Mouse (Mus musculus) hindbrain, embryonic 16.5 days (tissue): ENCODE data around the gene Tbrg1. TPM values are rescaled to one million over a fixed set of nuclear protein-coding genes. Genes with fewer than 3 reads are reported as not detected.

Experiments used
- ATAC-seq: fragments of 200-750 bp; cut with Nextera tagmentation; 2 replicates; pipeline ENCODE4 v1.8.0; 2017; ENCODE audit warnings: moderate TSS enrichment, moderate library complexity
- H3K27ac ChIP-seq: fragments of 300-500 bp; sonication (generic); 2 replicates; pipeline ENCODE4 v1.5.1; 2014; ENCODE audit warnings: low read depth, mild to moderate bottlenecking, control low read depth, low read length, moderate library complexity
- H3K27me3 ChIP-seq: fragments of 300-500 bp; sonication (generic); replicated peaks from 2 replicates; pipeline ENCODE4 v1.6.1; 2014; ENCODE audit warnings: low read length; ENCODE audit not compliant: control insufficient read depth, insufficient read depth
- H3K36me3 ChIP-seq: fragments of 300-500 bp; sonication (generic); 2 replicates; pipeline ENCODE4 v1.6.1; 2014; ENCODE audit warnings: mild to moderate bottlenecking, low read length, moderate library complexity, mixed read lengths; ENCODE audit not compliant: control insufficient read depth, insufficient read depth
- H3K4me1 ChIP-seq: fragments of 300-500 bp; sonication (generic); 2 replicates; pipeline ENCODE4 v1.6.1; 2014; ENCODE audit warnings: low read depth, low read length; ENCODE audit not compliant: control insufficient read depth, insufficient read depth
- H3K4me2 ChIP-seq: fragments of 300-500 bp; sonication (generic); 2 replicates; pipeline ENCODE4 v1.6.1; 2014; ENCODE audit warnings: mild to moderate bottlenecking, low read length, control low read depth, moderate library complexity
- H3K4me3 ChIP-seq: fragments of 300-500 bp; sonication (generic); 2 replicates; pipeline ENCODE4 v1.5.1; 2014; ENCODE audit warnings: mild to moderate bottlenecking, low read length, control low read depth, moderate library complexity
- H3K9ac ChIP-seq: fragments of 300-500 bp; sonication (generic); 2 replicates; pipeline ENCODE4 v1.6.1; 2014; ENCODE audit warnings: low read depth, mild to moderate bottlenecking, control low read depth, low read length, moderate library complexity
- H3K9me3 ChIP-seq: fragments of 300-500 bp; sonication (generic); 2 replicates; pipeline ENCODE4 v1.6.1; 2014; ENCODE audit warnings: mild to moderate bottlenecking, low read length, moderate library complexity; ENCODE audit not compliant: control insufficient read depth
- WGBS: fragments of 180-500 bp; shearing (Covaris S2); extraction: QIAGEN DNeasy Blood & Tissue Kit; methylation state at CpG from one replicate; pipeline ENCODE4 v1.1.7; 2014; 5-methylcytosine and 5-hydroxymethylcytosine counted together
- polyA plus RNA-seq: library from polyadenylated mRNA; unstranded; fragments of >200 nt; fragmentation: Nextera tagmentation; extraction: Ambion mirVana; gene quantifications from 2 replicates; pipeline ENCODE4 v1.2.1, GENCODE M21; 2015

Gene Tbrg1
- polyA plus RNA-seq, 1 experiment from 2014 or later, result 87.1 TPM

DNA sequence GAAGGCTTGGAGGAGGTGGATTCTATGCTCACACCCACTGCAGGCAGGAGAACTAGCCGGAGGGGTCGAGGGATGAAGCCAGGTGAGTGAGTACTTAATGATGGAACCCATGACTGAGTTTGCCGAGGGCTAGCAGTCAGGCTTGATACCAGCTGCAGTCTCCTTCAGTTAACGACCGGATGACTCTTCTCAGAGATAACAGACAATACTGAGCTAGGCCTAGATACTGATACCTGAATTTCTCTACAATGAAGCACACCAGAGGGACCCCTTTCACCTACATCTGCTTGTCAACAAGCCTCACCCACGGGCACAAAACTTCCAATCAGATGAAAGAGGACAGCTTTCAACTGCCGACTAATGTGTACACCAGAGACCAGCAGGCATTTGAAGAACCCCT lies 8.9 kb upstream of the Tbrg1 start:
- Histone ChIP-seq H3K9ac (no peak overlapping the region), H3K27me3 (no peaks in the 10 kb centered on the region), H3K4me2 (no peak overlapping the region), H3K9me3 (no peaks in the 10 kb centered on the region), H3K27ac (no peak overlapping the region), H3K36me3 (no peaks in the 10 kb centered on the region), H3K4me1 (no peaks in the 10 kb centered on the region), H3K4me3 (no peak overlapping the region)
- WGBS, result 83% methylated on average over 7 of the region's 7 CpGs
- no peak for ATAC-seq

DNA sequence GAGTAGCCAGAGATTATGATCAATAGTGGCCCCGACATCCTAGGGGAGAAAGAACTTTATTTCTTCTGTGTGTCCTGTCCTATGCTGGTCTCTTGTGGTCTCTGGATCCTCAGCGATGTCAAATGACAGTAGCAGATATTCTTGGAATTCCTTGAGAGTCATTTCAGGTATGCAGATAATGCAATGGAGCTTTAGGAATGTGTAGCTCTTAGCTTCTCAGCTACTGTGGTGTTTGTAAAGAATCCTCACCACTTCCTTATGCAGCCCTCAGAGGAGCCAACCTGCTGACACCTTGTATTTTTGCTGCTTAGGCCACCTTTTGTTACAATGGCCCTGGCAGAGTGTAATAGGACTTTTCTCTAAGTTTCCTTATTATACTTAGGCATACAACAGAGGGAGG lies 7.5 kb upstream of the Tbrg1 start:
- H3K4me2 ChIP-seq, result no peak overlapping the region
- 79% methylated on average over 2 of the region's 2 CpGs for WGBS
- no peaks in the 10 kb centered on the region for H3K4me1 ChIP-seq
- H3K9me3 ChIP-seq, result no peaks in the 10 kb centered on the region
- ATAC-seq, result no peak
- H3K27ac ChIP-seq, result no peak overlapping the region
- H3K9ac ChIP-seq, result no peak overlapping the region
- H3K27me3 ChIP-seq, result no peaks in the 10 kb centered on the region
- no peak overlapping the region for H3K4me3 ChIP-seq
- no peaks in the 10 kb centered on the region for H3K36me3 ChIP-seq

DNA sequence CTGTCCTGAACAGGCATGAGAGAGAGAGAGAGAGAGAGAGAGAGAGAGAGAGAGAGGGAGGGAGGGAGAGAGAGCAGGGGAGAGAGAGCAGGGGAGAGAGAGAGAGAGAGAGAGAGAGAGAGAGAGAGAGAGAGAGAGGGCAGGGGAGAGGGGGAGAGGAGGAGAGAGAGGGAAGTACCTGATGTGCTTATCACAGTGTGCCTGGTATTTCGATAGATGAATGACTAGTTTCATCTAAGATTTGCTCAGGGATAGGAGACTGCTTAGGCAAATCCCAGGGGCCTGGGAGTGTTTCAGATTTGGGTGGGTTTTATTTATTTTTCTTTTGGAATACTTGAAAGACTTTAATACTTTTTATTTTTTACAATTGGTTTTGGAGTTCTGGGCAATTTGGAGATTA lies 6.1 kb upstream of the Tbrg1 start:
- Histone ChIP-seq H3K27me3 (no peaks in the 10 kb centered on the region), H3K27ac (no peak overlapping the region), H3K36me3 (no peaks in the 10 kb centered on the region), H3K4me3 (no peak overlapping the region), H3K4me1 (no peaks in the 10 kb centered on the region), H3K9ac (no peak overlapping the region), H3K4me2 (no peak overlapping the region), H3K9me3 (no peaks in the 10 kb centered on the region)
- ATAC-seq, result no peak
- 81% methylated on average over 1 of the region's 1 CpGs for WGBS

DNA sequence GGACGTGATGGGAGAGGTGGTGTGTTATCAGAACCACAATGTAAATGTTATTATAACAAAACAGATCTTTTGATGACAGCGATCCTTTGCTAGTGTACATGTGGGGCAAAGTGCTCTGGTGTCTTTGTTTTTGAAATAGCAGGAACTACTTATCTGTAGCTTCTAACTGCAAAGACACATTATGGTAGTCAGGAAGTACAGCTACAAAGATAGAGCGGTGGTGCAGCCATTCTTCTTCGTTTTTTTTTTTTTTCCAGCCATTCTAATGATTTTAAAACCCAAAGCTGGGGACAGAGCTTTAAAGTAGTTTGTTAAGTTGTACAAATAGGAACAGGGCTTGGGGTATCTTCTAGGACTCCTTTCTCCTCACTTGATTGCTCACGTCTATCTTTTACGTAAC lies 2.3 kb upstream of the Tbrg1 start:
- no peak overlapping the region for H3K4me3 ChIP-seq
- H3K27me3 ChIP-seq, result no peaks in the 10 kb centered on the region
- WGBS, result 87% methylated on average over 6 of the region's 6 CpGs
- H3K9me3 ChIP-seq, result no peaks in the 10 kb centered on the region
- ATAC-seq, result no peak
- no peaks in the 10 kb centered on the region for H3K36me3 ChIP-seq
- H3K9ac ChIP-seq, result no peak overlapping the region
- peaks cover 11% of the 10 kb centered on the region for H3K4me1 ChIP-seq
- no peak overlapping the region for H3K27ac ChIP-seq
- no peak overlapping the region for H3K4me2 ChIP-seq

DNA sequence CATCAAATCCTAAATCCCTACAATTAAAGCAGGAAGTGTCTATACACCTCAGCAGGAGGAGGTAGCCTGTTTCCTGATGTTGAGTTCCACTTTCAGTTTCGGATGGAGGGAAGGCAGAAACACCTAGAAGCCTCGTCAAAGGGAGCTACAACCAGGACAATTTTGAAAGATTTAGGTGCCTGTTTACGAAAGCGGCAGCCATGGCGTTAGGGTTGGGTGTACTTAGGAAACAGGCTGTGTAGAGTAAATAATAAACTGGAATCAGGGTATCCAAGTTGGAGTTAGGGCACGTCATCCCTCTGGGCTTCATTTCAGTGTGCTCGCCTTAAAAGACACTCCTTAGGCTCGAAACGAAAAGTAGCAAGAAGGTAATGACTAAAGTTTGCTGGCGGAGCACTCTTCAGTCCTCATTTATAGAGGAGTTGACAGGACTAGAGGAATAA lies 652 bp downstream of the Tbrg1 start:
- H3K9me3 ChIP-seq, result no peaks in the 10 kb centered on the region
- 1% methylated on average over 10 of the region's 10 CpGs for WGBS
- no peak overlapping the region for H3K27ac ChIP-seq
- peaks cover 20% of the 10 kb centered on the region for H3K36me3 ChIP-seq
- H3K4me1 ChIP-seq, result peaks cover 11% of the 10 kb centered on the region
- no peaks in the 10 kb centered on the region for H3K27me3 ChIP-seq
- peak; percentile 5 for ATAC-seq
- H3K4me2 ChIP-seq, result peak overlapping the region; percentile 95
- peak overlapping the region; percentile 75 for H3K9ac ChIP-seq
- H3K4me3 ChIP-seq, result peak overlapping the region; percentile 68

DNA sequence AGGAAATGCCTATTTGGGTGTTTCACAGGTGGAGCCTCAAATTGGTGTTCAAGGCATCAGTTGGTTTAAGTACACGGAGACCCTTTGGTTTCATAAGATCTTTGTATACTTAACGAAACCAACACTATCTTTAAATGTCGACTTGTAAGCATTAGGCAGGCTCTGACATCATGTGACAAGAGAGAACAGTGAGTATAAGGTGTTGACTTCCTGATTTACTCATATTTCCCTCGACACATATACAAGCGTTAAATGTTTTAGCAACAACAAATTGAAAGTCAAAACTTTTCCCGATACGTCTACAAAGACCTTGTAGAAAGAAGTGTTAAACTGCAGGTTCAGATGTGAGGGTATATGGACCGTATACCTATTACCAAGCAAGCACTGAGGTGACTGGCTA lies 1.2 kb downstream of the Tbrg1 start:
- no peak for ATAC-seq
- WGBS, result 69% methylated on average over 8 of the region's 8 CpGs

DNA sequence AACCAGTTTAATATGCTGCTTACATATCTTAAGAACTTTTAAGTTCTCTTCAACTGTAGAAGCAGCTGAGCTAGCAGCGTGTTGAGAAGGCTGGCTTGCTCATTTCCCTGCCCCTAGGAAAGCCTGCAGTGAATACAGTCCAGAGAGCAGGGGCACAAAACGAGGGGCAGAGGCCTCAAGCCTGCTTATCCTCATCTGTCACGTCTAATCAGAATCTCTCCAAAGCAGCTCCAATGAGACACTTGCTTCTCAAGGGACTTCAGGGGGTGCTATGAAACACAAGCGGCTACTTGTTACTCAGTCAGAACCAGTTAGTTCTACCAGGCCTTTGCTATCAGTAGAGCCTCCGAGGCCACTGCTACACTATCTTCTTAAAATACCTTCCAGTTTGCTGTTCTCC lies 3.3 kb downstream of the Tbrg1 start:
- no peaks in the 10 kb centered on the region for H3K27me3 ChIP-seq
- peaks cover 11% of the 10 kb centered on the region for H3K4me1 ChIP-seq
- H3K9ac ChIP-seq, result no peak overlapping the region
- no peak overlapping the region for H3K4me3 ChIP-seq
- H3K9me3 ChIP-seq, result no peaks in the 10 kb centered on the region
- H3K4me2 ChIP-seq, result no peak overlapping the region
- WGBS, result 86% methylated on average over 5 of the region's 5 CpGs
- H3K36me3 ChIP-seq, result peaks cover 35% of the 10 kb centered on the region
- no peak for ATAC-seq
- no peak overlapping the region for H3K27ac ChIP-seq

More for the DNA sequence above, 1.2 kb downstream of the Tbrg1 start:
- peak overlapping the region; percentile 75; the same call in 1 of the 2 replicates for H3K9ac ChIP-seq
- peak overlapping the region; percentile 95 for H3K4me2 ChIP-seq
- H3K4me1 ChIP-seq, result peaks cover 11% of the 10 kb centered on the region
- no peaks in the 10 kb centered on the region for H3K27me3 ChIP-seq
- peaks cover 23% of the 10 kb centered on the region for H3K36me3 ChIP-seq
- no peak overlapping the region for H3K27ac ChIP-seq
- peak overlapping the region; percentile 68 for H3K4me3 ChIP-seq
- H3K9me3 ChIP-seq, result no peaks in the 10 kb centered on the region

DNA sequence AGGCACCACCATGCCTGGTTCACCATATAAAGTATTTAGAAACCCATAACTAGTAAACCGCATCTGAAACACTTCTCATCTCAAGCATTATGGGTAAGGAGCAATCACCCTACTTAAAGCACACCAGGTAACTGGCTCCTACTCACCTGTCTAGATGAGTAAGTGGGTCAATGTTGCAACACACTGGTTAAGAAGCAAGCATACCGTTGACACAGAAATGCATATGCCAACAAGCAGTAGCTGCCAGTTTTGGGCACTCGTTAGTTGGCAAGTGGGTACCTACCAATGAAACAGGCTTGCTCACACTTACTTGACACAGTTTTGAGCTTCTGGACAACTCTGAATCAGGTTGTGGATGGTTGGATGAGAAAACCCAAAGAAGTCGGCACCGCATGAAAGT lies 6.5 kb downstream of the Tbrg1 start:
- WGBS, result 95% methylated on average over 5 of the region's 5 CpGs
- Histone ChIP-seq H3K4me3 (no peak overlapping the region), H3K27me3 (no peaks in the 10 kb centered on the region), H3K9me3 (no peaks in the 10 kb centered on the region), H3K4me2 (no peak overlapping the region), H3K36me3 (peaks cover 35% of the 10 kb centered on the region), H3K27ac (no peak overlapping the region), H3K4me1 (no peaks in the 10 kb centered on the region), H3K9ac (no peak overlapping the region)
- no peak for ATAC-seq

DNA sequence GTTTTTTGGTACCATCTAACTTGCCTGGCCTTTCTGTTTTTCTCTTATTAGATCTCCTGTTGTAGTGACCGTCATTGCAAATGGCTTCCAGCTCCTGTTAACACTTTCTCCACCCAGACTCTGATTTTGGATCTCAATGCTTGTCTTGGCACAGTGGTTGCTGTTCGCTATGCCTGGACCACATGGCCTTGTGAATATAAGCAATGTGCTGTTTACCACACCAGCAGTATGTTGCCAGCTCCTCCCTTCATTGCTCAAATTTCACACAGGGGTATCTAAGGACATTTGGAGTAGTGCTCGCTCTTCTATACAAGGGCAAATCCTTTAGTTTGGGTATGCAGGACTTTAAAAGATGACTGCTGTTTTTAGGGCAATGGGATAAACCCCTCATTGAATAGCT lies 10.9 kb downstream of the Tbrg1 start:
- Histone ChIP-seq H3K4me1 (no peaks in the 10 kb centered on the region), H3K27ac (no peak overlapping the region), H3K9ac (no peak overlapping the region), H3K4me3 (no peak overlapping the region), H3K4me2 (no peak overlapping the region), H3K36me3 (peaks cover 14% of the 10 kb centered on the region), H3K9me3 (no peaks in the 10 kb centered on the region), H3K27me3 (no peaks in the 10 kb centered on the region)
- 83% methylated on average over 3 of the region's 3 CpGs for WGBS
- ATAC-seq, result no peak

DNA sequence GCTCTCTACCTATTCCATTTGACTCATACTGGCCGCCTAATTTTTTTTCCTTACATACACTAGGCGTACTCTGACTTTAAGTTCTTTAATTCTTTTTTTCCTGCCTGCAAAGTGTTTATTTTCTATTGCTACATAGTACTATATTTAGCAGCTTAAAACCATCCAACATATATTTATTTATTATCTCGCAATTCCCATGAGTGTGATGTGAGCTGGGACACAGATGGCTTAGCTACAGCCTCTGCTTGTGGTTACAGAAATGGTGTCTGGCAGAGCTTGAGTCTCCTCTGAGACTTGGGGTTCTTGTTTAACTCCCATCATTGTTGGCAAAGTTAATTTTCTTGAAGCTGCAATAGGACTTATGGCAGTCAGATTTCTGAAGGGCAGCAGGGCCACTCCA lies 18.4 kb downstream of the Tbrg1 start:
- Histone ChIP-seq H3K4me1 (no peaks in the 10 kb centered on the region), H3K27me3 (no peaks in the 10 kb centered on the region), H3K4me3 (no peak overlapping the region), H3K27ac (no peak overlapping the region), H3K9me3 (no peaks in the 10 kb centered on the region), H3K36me3 (no peaks in the 10 kb centered on the region), H3K4me2 (no peak overlapping the region), H3K9ac (no peak overlapping the region)
- ATAC-seq, result no peak
- WGBS, result 87% methylated on average over 3 of the region's 3 CpGs
